Comparison of ENCODE assay signal across 12 mouse cellular contexts in genomic region chr19:41660294-41660998, GRCm38 (mm10).
DNase-seq lines count a peak whose midpoint lies in the region; TF ChIP-seq lines count a peak whose summit lies in the region.
"Had no signal": no experiment of that assay in that cellular context is flagged by ENCODE, and none has a peak within 500 bp of the region (broad histone marks: within the 10 kb centered on the region; RNA-seq: fewer than 3 reads in every experiment).

No protein-coding gene starts in this region.

- no peak overlapping the region for H3K4me3 ChIP-seq in left cerebral cortex, adult 2 months
- no peak overlapping the region for H3K4me3 ChIP-seq in midbrain, embryonic 10.5 days
- H3K4me3 ChIP-seq: embryonic facial prominence, embryonic 15.5 days; heart, embryonic 12.5 days; limb, embryonic 10.5 days; liver, embryonic 15.5 days; midbrain, embryonic 15.5 days had no signal

- peaks cover 91% of the 10 kb centered on the region for H3K4me1 ChIP-seq in midbrain, embryonic 10.5 days
- H3K4me1 ChIP-seq: heart, embryonic 12.5 days; liver, embryonic 15.5 days had no signal

- H3K9me3 ChIP-seq in midbrain, embryonic 10.5 days (replicated peaks), result no peaks in the 10 kb centered on the region
- H3K9me3 ChIP-seq: embryonic facial prominence, embryonic 15.5 days; heart, embryonic 12.5 days; limb, embryonic 10.5 days; liver, embryonic 15.5 days; midbrain, embryonic 15.5 days had no signal

- H3K36me3 ChIP-seq in midbrain, embryonic 10.5 days, result no peaks in the 10 kb centered on the region
- H3K36me3 ChIP-seq: embryonic facial prominence, embryonic 15.5 days; heart, embryonic 12.5 days; limb, embryonic 10.5 days; liver, embryonic 15.5 days; midbrain, embryonic 15.5 days had no signal

- peak; percentile 40 for DNase-seq in gastrocnemius, postnatal 14 days
- DNase-seq in gastrocnemius, postnatal 36 days, result no peak
- DNase-seq in right cerebral cortex, adult 2 months (ENCODE audit: low spot score in 2 of 2), result peak; percentile 57 to 59
- no peak for DNase-seq in right cerebral cortex, postnatal 4 days
- DNase-seq in left cerebral cortex, adult 2 months (ENCODE audit: extremely low spot score in 1 of 2, low spot score in 2 of 2), result peak; percentile 32 to 37
- DNase-seq in lung, adult 18-20 months, result no peak
- DNase-seq in midbrain, embryonic 10.5 days (ENCODE audit: low spot score), result no peak

- H3K27ac ChIP-seq in left cerebral cortex, adult 2 months, result no peak overlapping the region
- no peak overlapping the region for H3K27ac ChIP-seq in midbrain, embryonic 10.5 days (replicated peaks)
- H3K27ac ChIP-seq: embryonic facial prominence, embryonic 15.5 days; limb, embryonic 10.5 days; liver, embryonic 15.5 days; midbrain, embryonic 15.5 days had no signal

- intact Hi-C loops in gastrocnemius, postnatal 14 days (cut with DNase I; ENCODE audit: low total_unique reads), result no loop called here
- intact Hi-C loops in gastrocnemius, postnatal 36 days (cut with DNase I), result no loop called here
- intact Hi-C loops in left cerebral cortex, adult 2 months (cut with DNase I), result loop anchor here (1.0 kb wide), 1 partner anchor 37 kb away; no protein-coding TSS in a partner anchor

- TF ChIP-seq CTCF in left cerebral cortex, adult 2 months (IDR thresholded peaks at IDR 0.05), result no peak

- WGBS in midbrain, embryonic 10.5 days, result 76% methylated on average over 17 of the region's 17 CpGs

- peaks cover 97% of the 10 kb centered on the region for H3K27me3 ChIP-seq in midbrain, embryonic 10.5 days (ENCODE audit: low read depth, poor library complexity, severe bottlenecking)

Comparison
In these comparisons a context has a peak if more than half of its experiments do, and no peak if none do; other contexts are left out.
1. DNase-seq: peak in gastrocnemius, postnatal 14 days (single experiment), right cerebral cortex, adult 2 months (2 of 2) and left cerebral cortex, adult 2 months (2 of 2); none in gastrocnemius, postnatal 36 days (0 of 2), right cerebral cortex, postnatal 4 days (single experiment), lung, adult 18-20 months (0 of 2) and midbrain, embryonic 10.5 days (single experiment).